Mouse (Mus musculus): ENCODE results near the gene Purb.
A peak's percentile ranks its signal among the peaks of the same experiment; 100 is the strongest.
"Not testable (repeated sequence)": the region's sequence is repeated elsewhere in the genome, so short reads cannot be mapped to it uniquely, and the experiment has no call there.

Purb gene

GRCm38 (mm10) chr11:6484244-6484959, 8.7 kb upstream of the Purb start:
- DNase-seq (ENCODE audit: low spot score), result no peak

GRCm38 (mm10) chr11:6483103-6483502, 7.4 kb upstream of the Purb start:
- DNase-seq (ENCODE audit: low spot score), result no peak

- DNase-seq (ENCODE audit: low spot score), result no peak
Observed at GRCm38 (mm10) chr11:6481669-6482185, 6.0 kb upstream of the Purb start.

- no peak for DNase-seq (ENCODE audit: low spot score)
Observed at GRCm38 (mm10) chr11:6480681-6481405, 5.1 kb upstream of the Purb start.

- DNase-seq (ENCODE audit: low spot score), result no peak
Observed at GRCm38 (mm10) chr11:6480191-6480590, 4.5 kb upstream of the Purb start.

- no peak for DNase-seq (ENCODE audit: low spot score)
Observed at GRCm38 (mm10) chr11:6479231-6479630, 3.5 kb upstream of the Purb start.

- DNase-seq (ENCODE audit: low spot score), result no peak
Observed at GRCm38 (mm10) chr11:6477350-6477749, 1.6 kb upstream of the Purb start.

GRCm38 (mm10) chr11:6476876-6477275, 1.2 kb upstream of the Purb start:
- DNase-seq (ENCODE audit: low spot score), result no peak

GRCm38 (mm10) chr11:6474874-6475731, 614 bp downstream of the Purb start:
- DNase-seq (ENCODE audit: low spot score), result peak; percentile 48

- DNase-seq (ENCODE audit: low spot score), result no peak
Observed at GRCm38 (mm10) chr11:6474381-6474780, 1.3 kb downstream of the Purb start.

- no peak for DNase-seq (ENCODE audit: low spot score)
Observed at GRCm38 (mm10) chr11:6472076-6472475, 3.6 kb downstream of the Purb start.

GRCm38 (mm10) chr11:6471493-6471892, 4.2 kb downstream of the Purb start:
- no peak for DNase-seq (ENCODE audit: low spot score)

- no peak for DNase-seq (ENCODE audit: low spot score)
Observed at GRCm38 (mm10) chr11:6471054-6471453, 4.7 kb downstream of the Purb start.

GRCm38 (mm10) chr11:6468541-6468940, 7.2 kb downstream of the Purb start:
- DNase-seq (ENCODE audit: low spot score), result no peak

GRCm38 (mm10) chr11:6465122-6465521, 10.6 kb downstream of the Purb start:
- peak; percentile 88 for DNase-seq (ENCODE audit: low spot score)

- no peak for DNase-seq (ENCODE audit: low spot score)
Observed at GRCm38 (mm10) chr11:6463159-6463837, 12.4 kb downstream of the Purb start.

- DNase-seq (ENCODE audit: low spot score), result no peak
Observed at GRCm38 (mm10) chr11:6456083-6456482, 19.6 kb downstream of the Purb start.

- not testable (repeated sequence) for DNase-seq (ENCODE audit: low spot score)
Observed at GRCm38 (mm10) chr11:6448155-6448554, 27.6 kb downstream of the Purb start.

GRCm38 (mm10) chr11:6447493-6447892, 28.2 kb downstream of the Purb start:
- no peak for DNase-seq (ENCODE audit: low spot score)

- no peak for DNase-seq (ENCODE audit: low spot score)
Observed at GRCm38 (mm10) chr11:6445951-6446350, 29.8 kb downstream of the Purb start.

- no peak for DNase-seq (ENCODE audit: low spot score)
Observed at GRCm38 (mm10) chr11:6445441-6445840, 30.3 kb downstream of the Purb start.
